8 mouse cellular contexts compared by ENCODE assay signal in the genomic region with DNA sequence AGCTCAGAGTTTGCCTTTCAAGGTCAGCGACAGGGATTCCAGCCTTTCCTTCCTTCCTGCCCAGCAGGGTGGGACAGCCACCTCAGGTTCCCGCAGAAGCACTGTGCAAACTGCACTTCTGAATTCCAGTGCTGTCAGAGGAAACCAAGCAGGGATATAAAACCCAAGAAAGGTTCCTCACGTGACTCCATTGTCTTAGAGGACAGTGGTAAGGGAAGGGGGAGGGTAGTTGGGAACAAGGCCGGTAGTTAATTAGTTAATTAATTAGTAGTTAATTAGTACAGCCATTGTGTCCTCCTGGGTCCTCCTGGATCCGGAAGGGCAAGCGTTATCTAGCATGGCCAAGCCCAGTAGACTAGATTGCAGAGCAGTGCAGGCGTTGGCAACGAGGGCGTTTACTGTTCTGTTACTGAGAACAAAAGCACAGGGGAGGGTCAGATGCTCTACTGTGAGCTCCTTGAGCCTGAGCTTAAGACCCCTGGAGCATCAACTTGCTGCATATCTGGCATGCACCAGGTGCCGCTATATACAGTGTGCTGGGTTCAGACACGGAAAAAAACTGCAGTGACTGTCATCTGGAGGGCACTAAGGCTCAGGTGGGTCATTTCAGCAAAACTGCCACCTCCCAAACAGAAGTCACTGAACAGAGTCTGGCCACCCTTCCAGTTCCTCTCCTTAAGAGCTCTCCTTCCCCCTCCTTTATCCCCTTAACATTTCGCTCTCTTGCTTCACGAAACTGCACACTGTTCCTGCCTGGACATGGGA.
DNase-seq lines count a peak whose midpoint lies in the region; ATAC-seq and TF ChIP-seq lines count a peak whose summit lies in the region.

No protein-coding gene starts in this region.

- no peak overlapping the region for H3K9ac ChIP-seq in lung, embryonic 15.5 days
- no peak overlapping the region for H3K9ac ChIP-seq in heart, postnatal 0 days (replicated peaks; ENCODE audit: low read depth, low read length)
- H3K9ac ChIP-seq in liver, embryonic 11.5 days (ENCODE audit: low read depth, low read length), result no peak overlapping the region
- H3K9ac ChIP-seq in stomach, postnatal 0 days (ENCODE audit: low read length), result no peak overlapping the region

- H3K4me3 ChIP-seq in lung, embryonic 15.5 days, result no peak overlapping the region
- H3K4me3 ChIP-seq in lung, adult 2 months (replicated peaks; ENCODE audit: extremely low read depth, low read depth, low read length), result no peak overlapping the region
- H3K4me3 ChIP-seq in heart, postnatal 0 days (ENCODE audit: low read depth, low read length), result no peak overlapping the region
- no peak overlapping the region for H3K4me3 ChIP-seq in liver, embryonic 11.5 days (ENCODE audit: low read depth, low read length)
- no peak overlapping the region for H3K4me3 ChIP-seq in stomach, postnatal 0 days (ENCODE audit: low read depth, low read length)
- H3K4me3 ChIP-seq in cerebellum, adult 2 months (replicated peaks; ENCODE audit: insufficient read depth, low read depth, low read length), result no peak overlapping the region

- peak; percentile 55 for ATAC-seq in lung, embryonic 15.5 days (ENCODE audit: borderline replicate concordance, extremely low read depth, low FRiP score, low TSS enrichment)
- ATAC-seq in heart, postnatal 0 days (ENCODE audit: insufficient read depth, low read depth), result peak; percentile 67
- peak; percentile 79 for ATAC-seq in liver, embryonic 11.5 days (replicated peaks; ENCODE audit: low FRiP score)
- ATAC-seq in stomach, postnatal 0 days (ENCODE audit: low FRiP score, low TSS enrichment), result peak; percentile 58

- no peak for TF ChIP-seq POLR2A in lung, adult 2 months (IDR thresholded peaks at IDR 0.05; ENCODE audit: borderline replicate concordance, extremely low read depth, low read depth, low read length)
- TF ChIP-seq POLR2A in cerebellum, adult 2 months (IDR thresholded peaks at IDR 0.05; ENCODE audit: borderline replicate concordance, insufficient read depth, low read length), result no peak

- H3K27me3 ChIP-seq in lung, embryonic 15.5 days, result no peaks in the 10 kb centered on the region
- H3K27me3 ChIP-seq in heart, postnatal 0 days (ENCODE audit: control insufficient read depth, insufficient read depth, low read length), result no peaks in the 10 kb centered on the region
- no peaks in the 10 kb centered on the region for H3K27me3 ChIP-seq in liver, embryonic 11.5 days (replicated peaks; ENCODE audit: control insufficient read depth, insufficient read depth, low read length)
- H3K27me3 ChIP-seq in stomach, postnatal 0 days (ENCODE audit: control insufficient read depth, insufficient read depth, low read length), result no peaks in the 10 kb centered on the region
- no peaks in the 10 kb centered on the region for H3K27me3 ChIP-seq in cerebellum, adult 2 months (ENCODE audit: control insufficient read depth, insufficient read depth, low read length)

- H3K27ac ChIP-seq in lung, embryonic 15.5 days, result peak overlapping the region; percentile 65
- H3K27ac ChIP-seq in heart, postnatal 0 days (ENCODE audit: low read depth), result peak overlapping the region; percentile 68
- no peak overlapping the region for H3K27ac ChIP-seq in liver, embryonic 11.5 days (ENCODE audit: low read depth, low read length)
- peak overlapping the region; percentile 65 for H3K27ac ChIP-seq in stomach, postnatal 0 days (replicated peaks)
- no peak overlapping the region for H3K27ac ChIP-seq in cerebellum, adult 2 months (ENCODE audit: insufficient read depth, low read length)

- no peaks in the 10 kb centered on the region for H3K9me3 ChIP-seq in lung, embryonic 15.5 days
- H3K9me3 ChIP-seq in heart, postnatal 0 days (replicated peaks; ENCODE audit: control insufficient read depth, low read length), result no peaks in the 10 kb centered on the region
- H3K9me3 ChIP-seq in liver, embryonic 11.5 days (ENCODE audit: control insufficient read depth, low read length), result no peaks in the 10 kb centered on the region
- no peaks in the 10 kb centered on the region for H3K9me3 ChIP-seq in stomach, postnatal 0 days (ENCODE audit: control insufficient read depth, low read length)

- 33% methylated on average over 13 of the region's 13 CpGs for WGBS in lung, embryonic 15.5 days
- WGBS in lung, adult 2 months, result 34% methylated on average over 13 of the region's 13 CpGs
- WGBS in heart, postnatal 0 days, result 30% methylated on average over 13 of the region's 13 CpGs
- 30% methylated on average over 13 of the region's 13 CpGs for WGBS in liver, embryonic 11.5 days
- 40% methylated on average over 13 of the region's 13 CpGs for WGBS in stomach, postnatal 0 days
- WGBS in cerebellum, adult 2 months, result 40% methylated on average over 13 of the region's 13 CpGs

- no peak for TF ChIP-seq CTCF in lung, adult 2 months (IDR thresholded peaks at IDR 0.05; ENCODE audit: insufficient read depth, low read length)
- no peak for TF ChIP-seq CTCF in heart, postnatal 0 days (IDR thresholded peaks at IDR 0.05; ENCODE audit: low read depth)
- peak; percentile 27 for TF ChIP-seq CTCF in stomach, postnatal 0 days (IDR thresholded peaks at IDR 0.05; ENCODE audit: low read depth)
- no peak for TF ChIP-seq CTCF in cerebellum, adult 2 months (IDR thresholded peaks at IDR 0.05; ENCODE audit: borderline replicate concordance, insufficient read depth, low read depth, low read length)

- peak overlapping the region; percentile 14; the same call in 1 of the 2 replicates for H3K4me2 ChIP-seq in lung, embryonic 15.5 days
- H3K4me2 ChIP-seq in heart, postnatal 0 days (ENCODE audit: low read depth, low read length), result no peak overlapping the region
- H3K4me2 ChIP-seq in liver, embryonic 11.5 days, result peak overlapping the region; percentile 24; the same call in 1 of the 2 replicates
- no peak overlapping the region for H3K4me2 ChIP-seq in stomach, postnatal 0 days (replicated peaks; ENCODE audit: low read depth)

- no peak for DNase-seq in lung, adult 2 months
- DNase-seq in heart, postnatal 0 days (ENCODE audit: low spot score), result peak; percentile 59
- DNase-seq in liver, embryonic 11.5 days (ENCODE audit: low spot score), result no peak
- DNase-seq in stomach, postnatal 0 days (ENCODE audit: low spot score), result peak; percentile 60
- DNase-seq in adrenal gland, adult 2 months, result no peak
- DNase-seq in cerebellum, adult 2 months, result no peak
- no peak for DNase-seq in urinary bladder, adult 2 months (ENCODE audit: low spot score)

- no peaks in the 10 kb centered on the region for H3K36me3 ChIP-seq in lung, embryonic 15.5 days
- peaks cover 31% of the 10 kb centered on the region for H3K36me3 ChIP-seq in heart, postnatal 0 days (replicated peaks; ENCODE audit: control insufficient read depth, insufficient read depth, low read length)
- H3K36me3 ChIP-seq in liver, embryonic 11.5 days (ENCODE audit: control insufficient read depth, insufficient read depth, low read length), result no peaks in the 10 kb centered on the region
- peaks cover 6% of the 10 kb centered on the region; the same call in 1 of the 2 replicates for H3K36me3 ChIP-seq in stomach, postnatal 0 days (ENCODE audit: control insufficient read depth, insufficient read depth, low read length)

- peak; percentile 65; the same call in 1 of the 2 replicates for TF ChIP-seq EP300 in heart, postnatal 0 days (IDR thresholded peaks at IDR 0.05; ENCODE audit: low read depth)
- TF ChIP-seq EP300 in stomach, postnatal 0 days (optimal IDR thresholded peaks at IDR 0.05), result no peak

- peaks cover 42% of the 10 kb centered on the region for H3K4me1 ChIP-seq in lung, embryonic 15.5 days
- H3K4me1 ChIP-seq in lung, adult 2 months (ENCODE audit: control insufficient read depth, insufficient read depth, low read length), result peaks cover 3% of the 10 kb centered on the region; the same call in 1 of the 2 replicates
- H3K4me1 ChIP-seq in heart, postnatal 0 days (ENCODE audit: control insufficient read depth, insufficient read depth), result peaks cover 20% of the 10 kb centered on the region
- H3K4me1 ChIP-seq in liver, embryonic 11.5 days (replicated peaks; ENCODE audit: control insufficient read depth, insufficient read depth, low read length), result peaks cover 12% of the 10 kb centered on the region
- H3K4me1 ChIP-seq in stomach, postnatal 0 days (replicated peaks; ENCODE audit: control insufficient read depth, insufficient read depth), result 0 out of 2 replicates have a peak, but pooled peaks cover 4% of the 10 kb centered on the region
- H3K4me1 ChIP-seq in cerebellum, adult 2 months (ENCODE audit: control insufficient read depth, insufficient read depth, low read length), result no peaks in the 10 kb centered on the region

Comparison
In these comparisons a context has a peak if more than half of its experiments do, and no peak if none do; other contexts are left out.
1. H3K27ac ChIP-seq: peak in lung, embryonic 15.5 days (single experiment), heart, postnatal 0 days (single experiment) and stomach, postnatal 0 days (single experiment); none in liver, embryonic 11.5 days (single experiment) and cerebellum, adult 2 months (single experiment).
2. H3K4me2 ChIP-seq: peak in lung, embryonic 15.5 days (single experiment) and liver, embryonic 11.5 days (single experiment); none in heart, postnatal 0 days (single experiment) and stomach, postnatal 0 days (single experiment).
3. DNase-seq: peak in heart, postnatal 0 days (single experiment) and stomach, postnatal 0 days (single experiment); none in lung, adult 2 months (single experiment), liver, embryonic 11.5 days (single experiment), adrenal gland, adult 2 months (single experiment), cerebellum, adult 2 months (0 of 2) and urinary bladder, adult 2 months (single experiment).
4. Peak in every context shown above with its lines, with median percentiles within 50 percentile points of each other: ATAC-seq.